In genomic region chr6:32583582-32583981, GRCm38 (mm10) we compare ENCODE assay signal across 11 mouse cellular contexts. TPM values are rescaled to one million over a fixed set of nuclear protein-coding genes. Genes with fewer than 3 reads are reported as not detected.
DNase-seq lines count a peak whose midpoint lies in the region; ATAC-seq lines count a peak whose summit lies in the region.
"Had no signal": no experiment of that assay in that cellular context is flagged by ENCODE, and none has a peak within 500 bp of the region (broad histone marks: within the 10 kb centered on the region; RNA-seq: fewer than 3 reads in every experiment).

No protein-coding gene starts in this region.

- peaks cover 6% of the 10 kb centered on the region; the same call in 1 of the 2 replicates for H3K27me3 ChIP-seq in heart, embryonic 13.5 days (replicated peaks)
- H3K27me3 ChIP-seq in hindbrain, embryonic 11.5 days (ENCODE audit: control insufficient read depth, insufficient read depth, low read length) = peaks cover 5% of the 10 kb centered on the region; the same call in 1 of the 2 replicates
- H3K27me3 ChIP-seq in neural tube, embryonic 12.5 days (replicated peaks) = peaks cover 9% of the 10 kb centered on the region

- WGBS in heart, embryonic 13.5 days = 11% methylated on average over 3 of the region's 3 CpGs
- WGBS in hindbrain, embryonic 11.5 days = 8% methylated on average over 3 of the region's 3 CpGs
- WGBS in neural tube, embryonic 12.5 days = 15% methylated on average over 3 of the region's 3 CpGs

- H3K4me2 ChIP-seq in heart, embryonic 13.5 days = peak overlapping the region; percentile 96
- H3K4me2 ChIP-seq in hindbrain, embryonic 11.5 days (replicated peaks; ENCODE audit: low read depth, low read length) = no peak overlapping the region; the same call in 1 of the 2 replicates
- H3K4me2 ChIP-seq in neural tube, embryonic 12.5 days (replicated peaks) = peak overlapping the region; percentile 98

- ATAC-seq in heart, embryonic 13.5 days (ENCODE audit: extremely low read depth, insufficient number of reproducible peaks, low FRiP score, low TSS enrichment) = no peak
- no peak for ATAC-seq in hindbrain, embryonic 11.5 days (ENCODE audit: low FRiP score)
- no peak for ATAC-seq in neural tube, embryonic 12.5 days (ENCODE audit: low FRiP score, low read depth)
- no peak for ATAC-seq in CD4-positive, CD25-positive, alpha-beta regulatory T cell, adult 4 months

- intact Hi-C loops in gastrocnemius, postnatal 36 days (cut with DNase I) = loop anchor here (10.0 kb wide), 1 partner anchor 919 kb away; no protein-coding TSS in a partner anchor

- H3K27ac ChIP-seq in heart, embryonic 13.5 days (replicated peaks) = no peak overlapping the region
- no peak overlapping the region for H3K27ac ChIP-seq in hindbrain, embryonic 11.5 days (ENCODE audit: low read depth, low read length)
- no peak overlapping the region for H3K27ac ChIP-seq in neural tube, embryonic 12.5 days

- H3K9ac ChIP-seq in heart, embryonic 13.5 days = peak overlapping the region; percentile 69; the same call in 1 of the 2 replicates
- no peak overlapping the region for H3K9ac ChIP-seq in hindbrain, embryonic 11.5 days (ENCODE audit: low read depth, low read length)
- H3K9ac ChIP-seq in neural tube, embryonic 12.5 days = no peak overlapping the region

- 0 out of 2 replicates have a peak overlapping the region, but pooled peaks have one; percentile 87 for H3K4me3 ChIP-seq in heart, embryonic 13.5 days
- H3K4me3 ChIP-seq in hindbrain, embryonic 11.5 days (ENCODE audit: low read depth, low read length) = no peak overlapping the region
- no peak overlapping the region for H3K4me3 ChIP-seq in neural tube, embryonic 12.5 days

- DNase-seq in heart, adult 18-20 months = no peak
- peak; percentile 43 for DNase-seq in embryo, embryonic 11 days
- peak; percentile 44 for DNase-seq in hindbrain, embryonic 11.5 days (ENCODE audit: low spot score)
- DNase-seq in gastrocnemius, postnatal 36 days = no peak
- DNase-seq in B cell, adult 2 months = no peak
- DNase-seq: adrenal gland, postnatal 14 days; kidney, adult 8-10 months; lung, postnatal 10 days had no signal

- no peaks in the 10 kb centered on the region for H3K36me3 ChIP-seq in heart, embryonic 13.5 days
- no peaks in the 10 kb centered on the region for H3K36me3 ChIP-seq in hindbrain, embryonic 11.5 days (ENCODE audit: control insufficient read depth, insufficient read depth, low read length)
- no peaks in the 10 kb centered on the region for H3K36me3 ChIP-seq in neural tube, embryonic 12.5 days

- peaks cover 34% of the 10 kb centered on the region for H3K4me1 ChIP-seq in heart, embryonic 13.5 days
- H3K4me1 ChIP-seq in hindbrain, embryonic 11.5 days (replicated peaks; ENCODE audit: control insufficient read depth, insufficient read depth, low read length) = peaks cover 7% of the 10 kb centered on the region; the same call in 1 of the 2 replicates
- peaks cover 32% of the 10 kb centered on the region for H3K4me1 ChIP-seq in neural tube, embryonic 12.5 days

- no peaks in the 10 kb centered on the region for H3K9me3 ChIP-seq in heart, embryonic 13.5 days
- H3K9me3 ChIP-seq in hindbrain, embryonic 11.5 days (ENCODE audit: control insufficient read depth, low read length) = no peaks in the 10 kb centered on the region
- H3K9me3 ChIP-seq in neural tube, embryonic 12.5 days = no peaks in the 10 kb centered on the region

RNA-seq across cellular contexts. Expression of gene Plxna4, which starts 4.4 kb away (rescaled TPM):
- 5.5 TPM in 2 replicates for polyA plus RNA-seq in heart, embryonic 13.5 days (2015; fragmentation: Nextera tagmentation; extraction: Ambion mirVana)
- total RNA-seq in heart, adult 18-20 months (2021) = 10 to 100 TPM; 11.3 to 13.1 TPM
- 6.3 and 8.1 TPM in 2 replicates for polyA plus RNA-seq in hindbrain, embryonic 11.5 days (2014; fragmentation: Nextera tagmentation; extraction: Ambion mirVana)
- 12.5 and 14.6 TPM in 2 replicates for polyA plus RNA-seq in neural tube, embryonic 12.5 days (2016; fragmentation: Nextera tagmentation; extraction: Ambion mirVana)
- polyA plus RNA-seq in CD4-positive, CD25-positive, alpha-beta regulatory T cell, adult 4 months (2017; shearing (Covaris generic)) = under 1 TPM in 1 of 2 experiments, not detected in 1; 0.12 TPM
- total RNA-seq in gastrocnemius, postnatal 36 days (2021) = 1 to 10 TPM; 2.2 to 2.5 TPM

Comparison
In these comparisons a context has a peak if more than half of its experiments do, and no peak if none do; other contexts are left out.
1. DNase-seq: peak in embryo, embryonic 11 days (single experiment) and hindbrain, embryonic 11.5 days (single experiment); none in heart, adult 18-20 months (0 of 2), gastrocnemius, postnatal 36 days (0 of 2) and B cell, adult 2 months (0 of 2).